Mouse (Mus musculus): ENCODE data around the gene Kmt2b. TPM values are rescaled to one million over a fixed set of nuclear protein-coding genes. Genes with fewer than 3 reads are reported as not detected.

The Kmt2b gene
- 11.7 and 13.3 TPM in 2 replicates for polyA plus RNA-seq (2014; fragmentation: Nextera tagmentation; extraction: Ambion mirVana)

GRCm38 (mm10) chr7:30588676-30589434 lies at the start of gene Kmt2b:
Gene Kmt2b, minus strand, starts transcription at chr7:30588726.
- Histone ChIP-seq H3K27me3 (replicated peaks; ENCODE audit: control insufficient read depth, insufficient read depth, low read length) (no peaks in the 10 kb centered on the region), H3K9ac (ENCODE audit: low read depth, low read length) (peak within 1 kb of the TSS; percentile 96), H3K36me3 (ENCODE audit: control insufficient read depth, insufficient read depth, low read length) (peaks cover 29% of the 10 kb centered on the region), H3K4me3 (ENCODE audit: low read depth, low read length) (peak within 1 kb of the TSS; percentile 94), H3K27ac (replicated peaks; ENCODE audit: low read depth, low read length) (peak within 1 kb of the TSS; percentile 89), H3K4me1 (ENCODE audit: control insufficient read depth, insufficient read depth, low read length) (peaks cover 7% of the 10 kb centered on the region; the same call in 1 of the 2 replicates), H3K4me2 (ENCODE audit: low read depth, low read length) (peak within 1 kb of the TSS; percentile 96), H3K9me3 (ENCODE audit: control insufficient read depth, low read length) (no peaks in the 10 kb centered on the region)
- DNase-seq (ENCODE audit: low spot score) (peak; percentile 99), ATAC-seq (ENCODE audit: low read depth) (peak; percentile 96)
- WGBS = under 1% methylated on average over 34 of the region's 68 CpGs

- DNase-seq (ENCODE audit: low spot score) = no peak
- Histone ChIP-seq H3K27ac (replicated peaks; ENCODE audit: low read depth, low read length) (no peak overlapping the region), H3K4me2 (ENCODE audit: low read depth, low read length) (no peak overlapping the region), H3K36me3 (ENCODE audit: control insufficient read depth, insufficient read depth, low read length) (peaks cover 16% of the 10 kb centered on the region), H3K27me3 (replicated peaks; ENCODE audit: control insufficient read depth, insufficient read depth, low read length) (peaks cover 54% of the 10 kb centered on the region), H3K4me1 (ENCODE audit: control insufficient read depth, insufficient read depth, low read length) (no peaks in the 10 kb centered on the region; the same call in 1 of the 2 replicates), H3K9me3 (ENCODE audit: control insufficient read depth, low read length) (no peaks in the 10 kb centered on the region), H3K9ac (ENCODE audit: low read depth, low read length) (no peak overlapping the region), H3K4me3 (ENCODE audit: low read depth, low read length) (no peak overlapping the region)
- ATAC-seq (ENCODE audit: low read depth) = no peak
- WGBS = 29% methylated on average over 11 of the region's 11 CpGs
Measured at GRCm38 (mm10) chr7:30636395-30636794, 47.9 kb upstream of the Kmt2b start.

- H3K4me2 ChIP-seq (ENCODE audit: low read depth, low read length) = peak within 1 kb of the TSS; percentile 36
- no peak for DNase-seq (ENCODE audit: low spot score)
- H3K4me1 ChIP-seq (ENCODE audit: control insufficient read depth, insufficient read depth, low read length) = no peaks in the 10 kb centered on the region; the same call in 1 of the 2 replicates
- no peak within 1 kb of the TSS for H3K27ac ChIP-seq (replicated peaks; ENCODE audit: low read depth, low read length)
- ATAC-seq (ENCODE audit: low read depth) = no peak
- peaks cover 10% of the 10 kb centered on the region for H3K36me3 ChIP-seq (ENCODE audit: control insufficient read depth, insufficient read depth, low read length)
- under 1% methylated on average over 5 of the region's 5 CpGs for WGBS
- H3K9me3 ChIP-seq (ENCODE audit: control insufficient read depth, low read length) = no peaks in the 10 kb centered on the region
- H3K27me3 ChIP-seq (replicated peaks; ENCODE audit: control insufficient read depth, insufficient read depth, low read length) = peaks cover 55% of the 10 kb centered on the region
- peak within 1 kb of the TSS; percentile 21 for H3K4me3 ChIP-seq (ENCODE audit: low read depth, low read length)
- no peak within 1 kb of the TSS for H3K9ac ChIP-seq (ENCODE audit: low read depth, low read length)
Measured at GRCm38 (mm10) chr7:30635752-30636151, 47.2 kb upstream of the Kmt2b start, which contains the start of gene Etv2. Gene Etv2, minus strand, starts transcription at chr7:30635852.

DNA sequence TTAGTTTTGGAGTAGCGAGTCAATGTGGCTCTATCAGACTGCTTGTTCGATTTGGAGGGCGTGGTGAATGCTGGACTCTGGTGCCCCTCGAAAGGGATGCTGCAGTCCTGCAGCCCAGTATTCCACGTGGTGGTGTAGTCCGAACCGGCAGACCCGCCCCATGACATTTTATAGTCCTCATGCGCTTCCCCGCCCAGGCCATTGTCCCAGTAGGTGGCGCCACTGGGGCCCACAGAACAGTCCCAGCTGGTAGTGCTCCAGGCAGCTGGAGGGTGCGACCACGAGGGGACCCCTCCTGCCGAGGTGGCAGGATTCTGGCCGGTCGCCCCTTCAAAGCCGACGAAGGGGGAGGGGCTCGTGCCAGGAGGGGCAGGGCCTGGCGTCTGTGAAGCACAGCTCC lies 46.1 kb upstream of the Kmt2b start:
- ATAC-seq (ENCODE audit: low read depth) (peak; percentile 68), DNase-seq (ENCODE audit: low spot score) (peak; percentile 20)
- Histone ChIP-seq H3K9ac (ENCODE audit: low read depth, low read length) (no peak overlapping the region), H3K4me2 (ENCODE audit: low read depth, low read length) (peak overlapping the region; percentile 36), H3K9me3 (ENCODE audit: control insufficient read depth, low read length) (no peaks in the 10 kb centered on the region), H3K27me3 (replicated peaks; ENCODE audit: control insufficient read depth, insufficient read depth, low read length) (peaks cover 55% of the 10 kb centered on the region), H3K4me1 (ENCODE audit: control insufficient read depth, insufficient read depth, low read length) (no peaks in the 10 kb centered on the region; the same call in 1 of the 2 replicates), H3K36me3 (ENCODE audit: control insufficient read depth, insufficient read depth, low read length) (0 out of 2 replicates have a peak, but pooled peaks cover 1% of the 10 kb centered on the region), H3K4me3 (ENCODE audit: low read depth, low read length) (peak overlapping the region; percentile 21), H3K27ac (replicated peaks; ENCODE audit: low read depth, low read length) (no peak overlapping the region)
- WGBS = under 1% methylated on average over 20 of the region's 20 CpGs

DNA sequence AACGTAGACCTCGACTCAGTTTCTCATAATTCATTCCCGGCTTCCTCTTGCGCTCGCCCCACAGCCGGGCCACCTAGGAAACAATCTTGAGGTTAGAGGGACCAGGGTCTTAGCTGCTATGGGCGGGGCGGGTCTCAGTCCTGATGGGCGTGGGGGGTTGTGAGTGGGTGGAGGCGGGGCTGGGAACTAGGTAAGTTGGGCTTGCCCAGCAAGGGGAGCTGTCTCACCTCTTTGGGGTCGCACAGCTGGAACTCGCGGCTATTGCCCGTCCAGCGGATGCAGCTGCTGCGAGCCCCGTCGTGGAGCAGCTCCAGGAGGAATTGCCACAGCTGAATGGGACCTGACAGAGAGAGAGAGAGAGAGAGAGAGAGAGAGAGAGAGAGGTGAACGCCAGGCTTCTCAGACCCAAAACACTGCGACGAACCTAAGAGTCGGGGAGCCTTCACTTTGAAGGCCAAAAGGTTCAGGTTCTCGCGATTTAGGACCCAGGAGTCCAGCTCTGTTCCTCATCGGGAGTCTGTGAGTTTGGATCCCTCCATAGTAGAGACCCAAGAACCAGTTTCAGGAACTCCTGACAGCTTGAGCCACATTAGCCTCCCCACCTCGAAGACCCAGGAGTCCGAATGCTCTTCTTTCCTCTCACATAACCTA lies 45.4 kb upstream of the Kmt2b start:
- Histone ChIP-seq H3K4me3 (ENCODE audit: low read depth, low read length) (peak overlapping the region; percentile 8; the same call in 1 of the 2 replicates), H3K36me3 (ENCODE audit: control insufficient read depth, insufficient read depth, low read length) (no peaks in the 10 kb centered on the region), H3K27ac (replicated peaks; ENCODE audit: low read depth, low read length) (no peak overlapping the region), H3K9me3 (ENCODE audit: control insufficient read depth, low read length) (no peaks in the 10 kb centered on the region), H3K27me3 (replicated peaks; ENCODE audit: control insufficient read depth, insufficient read depth, low read length) (peaks cover 55% of the 10 kb centered on the region), H3K4me1 (ENCODE audit: control insufficient read depth, insufficient read depth, low read length) (no peaks in the 10 kb centered on the region; the same call in 1 of the 2 replicates), H3K4me2 (ENCODE audit: low read depth, low read length) (0 out of 2 replicates have a peak overlapping the region, but pooled peaks have one; percentile 36), H3K9ac (ENCODE audit: low read depth, low read length) (no peak overlapping the region)
- 7% methylated on average over 27 of the region's 27 CpGs for WGBS
- DNase-seq (ENCODE audit: low spot score) (no peak), ATAC-seq (ENCODE audit: low read depth) (no peak)

- H3K27ac ChIP-seq (replicated peaks; ENCODE audit: low read depth, low read length) = no peak overlapping the region
- ATAC-seq (ENCODE audit: low read depth) (no peak), DNase-seq (ENCODE audit: low spot score) (no peak)
- peaks cover 26% of the 10 kb centered on the region for H3K27me3 ChIP-seq (replicated peaks; ENCODE audit: control insufficient read depth, insufficient read depth, low read length)
- H3K9me3 ChIP-seq (ENCODE audit: control insufficient read depth, low read length) = no peaks in the 10 kb centered on the region
- H3K36me3 ChIP-seq (ENCODE audit: control insufficient read depth, insufficient read depth, low read length) = peaks cover 4% of the 10 kb centered on the region; the same call in 1 of the 2 replicates
- H3K4me2 ChIP-seq (ENCODE audit: low read depth, low read length) = no peak overlapping the region
- H3K4me1 ChIP-seq (ENCODE audit: control insufficient read depth, insufficient read depth, low read length) = peaks cover 8% of the 10 kb centered on the region
- no peak overlapping the region for H3K9ac ChIP-seq (ENCODE audit: low read depth, low read length)
- H3K4me3 ChIP-seq (ENCODE audit: low read depth, low read length) = no peak overlapping the region
Measured at GRCm38 (mm10) chr7:30629013-30629412, 40.5 kb upstream of the Kmt2b start.

DNA sequence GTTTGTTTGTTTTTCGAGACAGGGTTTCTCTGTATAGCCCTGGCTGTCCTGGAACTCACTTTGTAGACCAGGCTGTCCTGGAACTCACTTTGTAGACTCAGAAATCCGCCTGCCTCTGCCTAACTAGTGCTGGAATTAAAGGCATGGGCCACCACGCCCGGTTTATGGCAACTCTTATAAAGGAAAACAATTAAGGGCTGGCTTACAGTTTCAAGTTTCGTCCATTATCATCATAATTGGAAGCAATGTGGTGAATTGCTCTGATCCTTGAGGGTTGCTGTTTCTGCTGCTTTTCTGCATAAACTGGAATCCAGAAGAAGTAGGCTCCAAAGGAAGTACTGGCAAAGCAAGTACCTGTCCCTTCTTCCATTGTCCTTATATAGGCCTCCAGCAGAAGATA lies 38.1 kb upstream of the Kmt2b start:
- no peak overlapping the region for H3K4me2 ChIP-seq (ENCODE audit: low read depth, low read length)
- 81% methylated on average over 5 of the region's 5 CpGs for WGBS

GRCm38 (mm10) chr7:30625530-30626384 lies 37.2 kb upstream of the Kmt2b start, which contains the start of gene Cox6b1:
Gene Cox6b1, minus strand, starts transcription at chr7:30626151.
- Histone ChIP-seq H3K4me2 (ENCODE audit: low read depth, low read length) (peak within 1 kb of the TSS; percentile 59), H3K4me3 (ENCODE audit: low read depth, low read length) (peak within 1 kb of the TSS; percentile 80), H3K9ac (ENCODE audit: low read depth, low read length) (peak within 1 kb of the TSS; percentile 84), H3K4me1 (ENCODE audit: control insufficient read depth, insufficient read depth, low read length) (peaks cover 8% of the 10 kb centered on the region), H3K9me3 (ENCODE audit: control insufficient read depth, low read length) (no peaks in the 10 kb centered on the region), H3K36me3 (ENCODE audit: control insufficient read depth, insufficient read depth, low read length) (peaks cover 35% of the 10 kb centered on the region), H3K27me3 (replicated peaks; ENCODE audit: control insufficient read depth, insufficient read depth, low read length) (no peaks in the 10 kb centered on the region), H3K27ac (replicated peaks; ENCODE audit: low read depth, low read length) (no peak within 1 kb of the TSS; the same call in 1 of the 2 replicates)
- peak; percentile 95 for DNase-seq (ENCODE audit: low spot score)
- 2% methylated on average over 44 of the region's 44 CpGs for WGBS
- peak; percentile 95 for ATAC-seq (ENCODE audit: low read depth)

More for the DNA sequence above, 38.1 kb upstream of the Kmt2b start:
- ATAC-seq (ENCODE audit: low read depth) (no peak), DNase-seq (ENCODE audit: low spot score) (no peak)
- Histone ChIP-seq H3K4me1 (ENCODE audit: control insufficient read depth, insufficient read depth, low read length) (peaks cover 8% of the 10 kb centered on the region), H3K9me3 (ENCODE audit: control insufficient read depth, low read length) (no peaks in the 10 kb centered on the region), H3K27me3 (replicated peaks; ENCODE audit: control insufficient read depth, insufficient read depth, low read length) (0 out of 2 replicates have a peak, but pooled peaks cover 3% of the 10 kb centered on the region), H3K4me3 (ENCODE audit: low read depth, low read length) (no peak overlapping the region), H3K27ac (replicated peaks; ENCODE audit: low read depth, low read length) (no peak overlapping the region), H3K36me3 (ENCODE audit: control insufficient read depth, insufficient read depth, low read length) (peaks cover 28% of the 10 kb centered on the region), H3K9ac (ENCODE audit: low read depth, low read length) (no peak overlapping the region)
